Mouse (Mus musculus): ENCODE results near the gene AI987944. TPM values are rescaled to one million over a fixed set of nuclear protein-coding genes. Genes with fewer than 3 reads are reported as not detected.

Gene AI987944
- 10.7 and 13.7 TPM in 2 replicates for polyA plus RNA-seq (2015; fragmentation: Nextera tagmentation; extraction: Ambion mirVana)

GRCm38 (mm10) chr7:41393048-41393971 lies at the start of gene AI987944:
Gene AI987944 (minus strand): TSS chr7:41393379.
- Histone ChIP-seq H3K27me3 (ENCODE audit: control insufficient read depth, insufficient read depth, low read length) (no peaks in the 10 kb centered on the region), H3K4me3 (ENCODE audit: low read length) (peak within 1 kb of the TSS; percentile 88), H3K4me2 (ENCODE audit: low read depth, low read length) (peak within 1 kb of the TSS; percentile 81), H3K9ac (ENCODE audit: low read length) (peak within 1 kb of the TSS; percentile 79), H3K4me1 (ENCODE audit: control insufficient read depth, insufficient read depth, low read length) (no peaks in the 10 kb centered on the region), H3K27ac (ENCODE audit: low read length) (peak within 1 kb of the TSS; percentile 81), H3K36me3 (ENCODE audit: control insufficient read depth, insufficient read depth) (no peaks in the 10 kb centered on the region), H3K9me3 (replicated peaks; ENCODE audit: control insufficient read depth, low read length) (no peaks in the 10 kb centered on the region)
- under 1% methylated on average over 25 of the region's 25 CpGs for WGBS
- peak; percentile 100 for ATAC-seq (replicated peaks; ENCODE audit: extremely low read depth, insufficient read depth, low FRiP score)

DNA sequence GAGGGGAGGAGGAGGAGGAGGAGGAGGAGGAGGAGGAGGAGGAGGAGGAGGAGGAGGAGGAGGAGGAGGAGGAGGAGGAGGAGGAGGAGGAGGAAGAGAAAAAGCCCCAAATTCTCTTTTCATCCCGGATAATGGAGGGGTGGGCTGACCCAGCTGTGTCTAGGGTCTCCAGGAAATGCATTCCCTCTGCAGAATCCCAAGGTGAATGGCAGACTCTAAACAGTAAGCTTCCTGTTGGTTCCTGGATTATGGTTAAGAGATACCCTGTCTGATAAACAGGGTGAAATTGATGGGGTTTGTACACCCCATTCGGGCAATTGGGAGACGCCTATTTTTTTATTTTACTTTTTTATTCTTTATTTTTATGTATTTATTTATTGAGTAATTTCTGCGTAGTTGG lies 951 bp upstream of the AI987944 start:
- no peaks in the 10 kb centered on the region for H3K36me3 ChIP-seq (ENCODE audit: control insufficient read depth, insufficient read depth)
- no peak for ATAC-seq (replicated peaks; ENCODE audit: extremely low read depth, insufficient read depth, low FRiP score)
- H3K27ac ChIP-seq (ENCODE audit: low read length): no peak overlapping the region
- no peak overlapping the region for H3K4me3 ChIP-seq (ENCODE audit: low read length)
- H3K4me1 ChIP-seq (ENCODE audit: control insufficient read depth, insufficient read depth, low read length): no peaks in the 10 kb centered on the region
- H3K4me2 ChIP-seq (ENCODE audit: low read depth, low read length): no peak overlapping the region
- H3K9ac ChIP-seq (ENCODE audit: low read length): no peak overlapping the region
- 74% methylated on average over 4 of the region's 4 CpGs for WGBS
- no peaks in the 10 kb centered on the region for H3K9me3 ChIP-seq (replicated peaks; ENCODE audit: control insufficient read depth, low read length)
- no peaks in the 10 kb centered on the region for H3K27me3 ChIP-seq (ENCODE audit: control insufficient read depth, insufficient read depth, low read length)

Other genes starting within 250 kb of the AI987944 start
- not detected in 2 replicates for gene Gm5592, start 239.5 kb downstream of the AI987944 start, polyA plus RNA-seq (2015; fragmentation: Nextera tagmentation; extraction: Ambion mirVana)
- 0.14 and 0.22 TPM in 2 replicates for gene Vmn2r57, start 55.3 kb upstream of the AI987944 start, polyA plus RNA-seq (2015; fragmentation: Nextera tagmentation; extraction: Ambion mirVana)
- gene Gm20449, start 106.0 kb upstream of the AI987944 start, polyA plus RNA-seq (2015; fragmentation: Nextera tagmentation; extraction: Ambion mirVana): 0.06 and 0.08 TPM in 2 replicates
- 6.7 and 8.8 TPM in 2 replicates for gene AW146154, start 106.5 kb upstream of the AI987944 start, polyA plus RNA-seq (2015; fragmentation: Nextera tagmentation; extraction: Ambion mirVana)
- not detected in 2 replicates for gene Gm6871, start 180.3 kb upstream of the AI987944 start, polyA plus RNA-seq (2015; fragmentation: Nextera tagmentation; extraction: Ambion mirVana)
- 6.9 and 7.3 TPM in 2 replicates for gene 2610021A01Rik, start 205.9 kb upstream of the AI987944 start, polyA plus RNA-seq (2015; fragmentation: Nextera tagmentation; extraction: Ambion mirVana)
- gene Zfp788, start 239.8 kb upstream of the AI987944 start, polyA plus RNA-seq (2015; fragmentation: Nextera tagmentation; extraction: Ambion mirVana): 5.9 and 6.4 TPM in 2 replicates